Mouse (Mus musculus): ENCODE measurements around the gene Dnajc1. TPM values are rescaled to one million over a fixed set of nuclear protein-coding genes. Genes with fewer than 3 reads are reported as not detected.
A peak's percentile ranks its signal among the peaks of the same experiment; 100 is the strongest.

The Dnajc1 gene
- 10 to 100 TPM; 17.7 to 19.6 TPM for total RNA-seq (2021)

GRCm38 (mm10) chr2:18392331-18393021 is at the start of gene Dnajc1:
Gene Dnajc1, minus strand, starts transcription at chr2:18392830.
- intact Hi-C loops (cut with DNase I), result loop anchor here (1.0 to 5.0 kb wide), 6 partner anchors 194 to 952 kb away; partner anchors contain the start of genes Commd3 and Spag6
- peak; percentile 88 to 92 for DNase-seq (ENCODE audit: low spot score in 2 of 2)

DNA sequence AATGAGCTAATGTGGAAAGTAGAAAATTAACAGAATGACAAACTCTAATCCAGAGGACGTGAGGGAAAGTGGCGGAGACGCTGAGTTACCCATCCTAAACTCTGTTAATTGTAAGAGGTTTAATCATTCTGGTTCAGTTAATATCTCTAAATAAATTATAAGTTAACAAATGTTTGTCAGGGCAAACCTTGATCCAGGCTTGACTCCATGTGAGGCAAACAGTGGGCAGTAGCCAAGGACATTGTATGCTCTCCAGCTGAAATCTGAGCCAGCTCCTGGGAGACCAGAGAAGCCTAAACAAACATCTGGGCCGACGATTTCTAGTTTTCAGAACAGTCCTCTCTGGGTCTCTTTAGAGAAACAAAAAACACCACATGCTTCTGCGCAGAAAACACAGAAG is 49.2 kb upstream of the Dnajc1 start:
- intact Hi-C loops (cut with DNase I), result no loop called here
- DNase-seq (ENCODE audit: low spot score in 2 of 2), result peak in 1 of 2 experiments; percentile 2

GRCm38 (mm10) chr2:18415242-18415641 is 22.6 kb upstream of the Dnajc1 start:
- no peak for DNase-seq (ENCODE audit: low spot score in 2 of 2)
- intact Hi-C loops (cut with DNase I), result no loop called here

DNA sequence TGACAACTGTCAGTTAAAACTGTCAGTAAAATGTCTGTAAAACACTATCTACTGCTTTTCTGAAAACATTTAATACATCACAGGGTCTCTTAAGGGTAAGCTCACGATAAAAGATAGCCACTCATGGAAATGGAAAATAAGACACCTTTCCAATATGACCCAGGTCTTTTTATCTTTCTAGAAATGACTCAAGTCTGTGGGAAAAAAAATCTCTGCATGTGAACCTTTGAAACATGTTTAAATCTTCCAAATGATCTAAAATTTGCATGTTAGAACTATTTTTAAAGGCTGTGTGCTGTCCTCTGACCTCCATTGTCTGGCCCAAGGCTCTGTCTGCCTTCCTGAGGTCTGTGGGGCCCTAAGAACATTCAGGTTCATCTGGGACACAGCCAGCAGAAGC is 11.0 kb upstream of the Dnajc1 start:
- DNase-seq (ENCODE audit: low spot score in 2 of 2), result no peak
- intact Hi-C loops (cut with DNase I), result no loop called here

GRCm38 (mm10) chr2:18401771-18402170 is 9.1 kb upstream of the Dnajc1 start:
- intact Hi-C loops (cut with DNase I), result no loop called here
- no peak for DNase-seq (ENCODE audit: low spot score in 2 of 2)

- intact Hi-C loops (cut with DNase I), result loop anchor here (2.0 to 5.0 kb wide), 5 partner anchors 194 to 884 kb away; partner anchors contain the start of genes Commd3 and Spag6
- DNase-seq (ENCODE audit: low spot score in 2 of 2), result no peak
Measured at GRCm38 (mm10) chr2:18393022-18393519, 441 bp upstream of the Dnajc1 start.

DNA sequence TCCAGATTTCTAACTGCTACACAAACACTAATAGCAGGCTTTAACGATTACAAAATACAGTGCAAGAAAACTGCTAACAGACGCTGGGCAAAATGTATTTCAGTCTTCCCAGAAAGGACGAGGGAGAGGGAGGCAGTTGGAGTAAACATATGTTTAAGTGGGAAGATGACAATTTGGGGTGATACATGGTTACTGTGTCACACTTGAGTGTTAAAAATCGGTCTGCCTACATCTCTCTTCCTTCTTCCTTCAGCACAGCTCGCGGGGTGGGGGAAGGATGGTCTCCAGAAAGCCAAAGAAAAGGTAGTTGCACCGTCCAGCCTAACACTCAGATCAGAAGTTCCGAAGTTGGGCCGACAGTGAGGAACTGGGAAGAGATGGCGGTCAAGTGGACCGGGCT is 769 bp downstream of the Dnajc1 start:
- intact Hi-C loops (cut with DNase I), result loop anchor here (1.0 to 5.0 kb wide), 6 partner anchors 195 to 952 kb away; partner anchors contain the start of genes Commd3 and Spag6

DNA sequence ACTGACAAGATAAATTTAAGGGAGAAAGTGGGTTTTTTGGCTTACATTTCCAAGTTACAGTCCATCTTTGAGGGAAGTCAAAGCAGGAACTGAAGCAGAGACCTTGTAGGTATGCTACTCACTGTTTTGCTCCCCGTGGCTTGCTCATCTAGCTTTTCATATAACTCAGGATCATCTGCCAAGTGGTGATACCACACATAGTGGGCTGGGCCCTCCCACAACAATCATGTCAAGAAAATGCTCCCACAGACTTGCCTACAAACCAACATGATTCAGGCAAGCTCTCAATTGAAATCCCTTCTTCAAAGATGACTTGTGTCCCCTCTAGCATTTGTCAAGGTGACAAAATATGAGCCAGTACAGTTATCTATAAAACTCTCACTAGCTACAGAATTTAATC is 3.0 kb downstream of the Dnajc1 start:
- DNase-seq (ENCODE audit: low spot score in 2 of 2), result peak in 1 of 2 experiments; percentile 62
- intact Hi-C loops (cut with DNase I), result loop anchor here (5.0 kb wide), 2 partner anchors 303 to 362 kb away; partner anchors contain the start of gene Spag6

More for the DNA sequence above, 769 bp downstream of the Dnajc1 start:
- peak in 1 of 2 experiments; percentile 80 for DNase-seq (ENCODE audit: low spot score in 2 of 2)

- intact Hi-C loops (cut with DNase I), result loop anchor here (2.0 kb wide), 1 partner anchor 375 kb away; no protein-coding TSS in a partner anchor
- DNase-seq (ENCODE audit: low spot score in 2 of 2), result no peak
Measured at GRCm38 (mm10) chr2:18381662-18382061, 11.0 kb downstream of the Dnajc1 start.

- no peak for DNase-seq (ENCODE audit: low spot score in 2 of 2)
- intact Hi-C loops (cut with DNase I), result no loop called here
Measured at GRCm38 (mm10) chr2:18372400-18373182, 20.0 kb downstream of the Dnajc1 start.

DNA sequence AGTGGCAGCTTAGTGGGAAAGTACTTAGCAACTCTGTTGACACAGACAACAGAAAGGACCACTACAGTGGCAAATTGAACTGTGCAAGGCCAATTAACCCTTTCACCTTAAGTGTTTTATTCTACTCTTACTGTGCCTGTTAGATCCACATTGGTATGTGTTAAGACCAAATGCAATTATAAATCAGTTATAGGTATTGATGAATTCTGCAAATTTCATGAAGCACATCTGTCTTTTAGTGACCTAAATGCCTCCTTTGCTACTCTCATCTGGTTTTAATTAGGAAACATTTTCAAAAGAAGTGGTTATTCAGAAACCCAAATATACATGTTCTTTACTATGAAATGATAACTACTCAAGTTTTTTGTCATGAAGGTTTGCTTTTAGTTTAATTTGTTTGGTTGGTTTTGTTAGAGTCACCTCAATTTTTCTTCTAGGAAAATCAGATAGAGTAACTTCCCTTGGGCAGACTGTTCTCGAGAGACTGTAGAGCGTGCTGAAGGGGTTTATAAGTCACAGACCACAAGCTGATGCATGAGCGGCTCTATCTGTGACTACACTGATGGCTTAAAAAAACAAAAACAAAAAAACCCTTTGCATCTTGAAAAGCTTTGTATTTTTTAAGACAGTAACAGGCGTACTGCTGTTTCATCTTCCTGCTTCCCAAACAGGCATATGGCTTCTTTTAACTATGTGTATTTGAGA is 21.7 kb downstream of the Dnajc1 start:
- no peak for DNase-seq (ENCODE audit: low spot score in 2 of 2)
- intact Hi-C loops (cut with DNase I), result no loop called here

DNA sequence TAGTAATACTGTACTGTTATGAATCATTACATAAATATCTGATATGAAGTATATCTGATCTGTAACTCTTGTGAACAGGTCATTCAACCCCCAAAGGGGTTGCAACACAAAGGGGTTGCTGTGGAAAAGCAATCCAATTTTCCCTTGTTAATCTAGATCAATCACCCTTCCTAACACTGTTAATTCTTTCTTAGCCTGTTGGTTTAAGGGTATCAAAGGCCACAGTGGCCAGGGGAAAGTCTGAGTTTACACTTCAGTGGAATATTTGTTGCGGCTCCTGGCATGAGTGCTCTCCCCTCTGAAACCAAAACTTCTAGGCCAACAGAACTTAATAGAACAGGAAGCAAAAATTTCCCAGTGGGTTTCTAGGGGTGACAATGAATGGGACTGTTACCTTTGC is 28.2 kb downstream of the Dnajc1 start:
- DNase-seq (ENCODE audit: low spot score in 2 of 2), result no peak
- intact Hi-C loops (cut with DNase I), result no loop called here

DNA sequence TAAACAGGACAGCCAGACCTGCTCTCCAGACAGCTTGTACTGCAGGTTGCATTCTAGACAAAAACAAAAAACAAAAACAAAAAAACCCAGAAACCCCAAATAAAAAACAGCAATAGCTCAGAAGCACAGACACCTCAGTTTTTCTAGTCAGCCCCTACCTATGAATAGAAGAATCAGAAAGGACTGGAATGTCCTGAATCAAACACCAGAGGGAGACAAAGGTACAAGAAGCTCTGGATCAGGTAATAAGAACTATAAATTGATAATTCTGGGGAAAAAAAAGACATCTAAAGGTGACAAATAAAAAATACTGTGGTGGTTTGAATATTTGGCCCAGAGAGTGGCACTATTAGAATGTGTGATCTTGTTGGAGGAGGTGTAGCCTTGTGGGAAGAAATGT is 37.3 kb downstream of the Dnajc1 start:
- peak in 1 of 2 experiments; percentile 38 for DNase-seq (ENCODE audit: low spot score in 2 of 2)
- intact Hi-C loops (cut with DNase I), result loop anchor here (10.0 kb wide), 2 partner anchors 400 to 920 kb away; no protein-coding TSS in a partner anchor

GRCm38 (mm10) chr2:18352620-18353019 is 40.0 kb downstream of the Dnajc1 start:
- intact Hi-C loops (cut with DNase I), result loop anchor here (10.0 kb wide), 2 partner anchors 402 to 922 kb away; no protein-coding TSS in a partner anchor
- DNase-seq (ENCODE audit: low spot score in 2 of 2), result peak in 1 of 2 experiments; percentile 20

- intact Hi-C loops (cut with DNase I), result loop anchor here (5.0 kb wide), 1 partner anchor 316 kb away; no protein-coding TSS in a partner anchor
- peak in 1 of 2 experiments; percentile 5 for DNase-seq (ENCODE audit: low spot score in 2 of 2)
Measured at GRCm38 (mm10) chr2:18343464-18343863, 49.2 kb downstream of the Dnajc1 start.

GRCm38 (mm10) chr2:18318671-18319070 is 74.0 kb downstream of the Dnajc1 start:
- DNase-seq (ENCODE audit: low spot score in 2 of 2), result no peak
- intact Hi-C loops (cut with DNase I), result no loop called here

- intact Hi-C loops (cut with DNase I), result no loop called here
- DNase-seq (ENCODE audit: low spot score in 2 of 2), result no peak
Measured at GRCm38 (mm10) chr2:18317503-18318281, 74.9 kb downstream of the Dnajc1 start.

- intact Hi-C loops (cut with DNase I), result no loop called here
- no peak for DNase-seq (ENCODE audit: low spot score in 2 of 2)
Measured at GRCm38 (mm10) chr2:18316909-18317308, 75.7 kb downstream of the Dnajc1 start.
